Mouse (Mus musculus): ENCODE measurements around the gene Smim17. TPM values are rescaled to one million over a fixed set of nuclear protein-coding genes. Genes with fewer than 3 reads are reported as not detected.

Gene Smim17
- total and polyA plus RNA-seq, 3 experiments: not detected

GRCm38 (mm10) chr7:6369460-6369859, 29.1 kb upstream of the Smim17 start:
- peaks cover 26% of the 10 kb centered on the region for H3K27me3 ChIP-seq (replicated peaks)
- H3K9ac ChIP-seq (ENCODE audit: insufficient read depth, low read depth): no peak overlapping the region
- H3K9me3 ChIP-seq (replicated peaks; ENCODE audit: low read length): no peaks in the 10 kb centered on the region
- no peak overlapping the region for H3K27ac ChIP-seq (ENCODE audit: insufficient read depth, low read depth)
- no peak for DNase-seq (ENCODE audit: extremely low read depth)
- in situ Hi-C loops (cut with MboI; ENCODE audit: low pct_ligation_motif_present, low pct_unique_long_range_greater_than_20kb, low sequenced_read_pairs) (loop anchor here (25.0 kb wide), 2 partner anchors 293 to 543 kb away; no protein-coding TSS in a partner anchor), dilution Hi-C loops (cut with MboI; ENCODE audit: extremely low pct_ligation_motif_present, extremely low pct_unique_long_range_greater_than_20kb, low sequenced_read_pairs) (no loop called here)
- H3K4me3 ChIP-seq (replicated peaks in 1 of 3; ENCODE audit: low read depth in 2 of 3, low read length in 2 of 3, poor library complexity in 1 of 3): no peak overlapping the region
- H3K4me2 ChIP-seq (ENCODE audit: insufficient read depth, low read depth, poor library complexity, severe bottlenecking): no peak overlapping the region
- H3K4me1 ChIP-seq (ENCODE audit: control insufficient read depth in 1 of 2, insufficient read depth in 2 of 2): no peaks in the 10 kb centered on the region
- no peak for TF ChIP-seq ZNF384 (IDR thresholded peaks at IDR 0.05; ENCODE audit: low read depth, low read length)
- TF ChIP-seq USF1 (IDR thresholded peaks at IDR 0.05; ENCODE audit: low read depth, low read length): no peak
- TF ChIP-seq MAX (IDR thresholded peaks at IDR 0.05; ENCODE audit: low read length): no peak
- TF ChIP-seq ELF1 (IDR thresholded peaks at IDR 0.05; ENCODE audit: low read depth, low read length): no peak
- no peak for TF ChIP-seq KAT2A (IDR thresholded peaks at IDR 0.05; ENCODE audit: insufficient replicate concordance, low read length)
- TF ChIP-seq BHLHE40 (IDR thresholded peaks at IDR 0.05; ENCODE audit: low read depth, low read length): no peak
- TF ChIP-seq CTCF (conservative IDR thresholded peaks at IDR 0.05 in 1 of 2, IDR thresholded peaks at IDR 0.05 in 1 of 2; ENCODE audit: low read depth in 2 of 2, low read length in 2 of 2): no peak
- no peak for TF ChIP-seq EP300 (IDR thresholded peaks at IDR 0.05; ENCODE audit: low read length)
- no peak for TF ChIP-seq SMC3 (IDR thresholded peaks at IDR 0.05; ENCODE audit: low read depth, low read length)
- no peak for TF ChIP-seq MAFK (IDR thresholded peaks at IDR 0.05; ENCODE audit: insufficient replicate concordance, low read length)
- no peak for TF ChIP-seq NRF1 (IDR thresholded peaks at IDR 0.05; ENCODE audit: low read depth, low read length)
- TF ChIP-seq MAZ (IDR thresholded peaks at IDR 0.05; ENCODE audit: low read depth, low read length): no peak
- TF ChIP-seq HCFC1 (IDR thresholded peaks at IDR 0.05; ENCODE audit: low read depth, low read length): no peak
- no peak for TF ChIP-seq USF2 (conservative IDR thresholded peaks at IDR 0.05; ENCODE audit: low read depth, low read length)
- TF ChIP-seq E2F4 (IDR thresholded peaks at IDR 0.05; ENCODE audit: insufficient replicate concordance, low read depth, low read length): no peak
- no peak for TF ChIP-seq MEF2A (IDR thresholded peaks at IDR 0.05; ENCODE audit: borderline replicate concordance, low read depth, low read length)
- TF ChIP-seq PAX5 (IDR thresholded peaks at IDR 0.05; ENCODE audit: low read length): no peak
- no peak for TF ChIP-seq IRF4 (IDR thresholded peaks at IDR 0.05; ENCODE audit: low read depth, low read length)
- no peak for TF ChIP-seq ETS1 (conservative IDR thresholded peaks at IDR 0.05; ENCODE audit: low read depth, low read length)
- H3K36me3 ChIP-seq (replicated peaks in 1 of 2; ENCODE audit: control insufficient read depth in 1 of 2, insufficient read depth in 1 of 2, low read length in 1 of 2): no peaks in the 10 kb centered on the region
- H3K79me2 ChIP-seq (replicated peaks; ENCODE audit: control insufficient read depth, extremely low read depth, insufficient read depth, poor library complexity, severe bottlenecking): no peaks in the 10 kb centered on the region

GRCm38 (mm10) chr7:6372993-6373392, 25.5 kb upstream of the Smim17 start:
- Histone ChIP-seq H3K36me3 (replicated peaks in 1 of 2; ENCODE audit: control insufficient read depth in 1 of 2, insufficient read depth in 1 of 2, low read length in 1 of 2) (no peaks in the 10 kb centered on the region), H3K4me2 (ENCODE audit: insufficient read depth, low read depth, poor library complexity, severe bottlenecking) (no peak overlapping the region), H3K4me1 (ENCODE audit: control insufficient read depth in 1 of 2, insufficient read depth in 2 of 2) (no peaks in the 10 kb centered on the region), H3K9ac (ENCODE audit: insufficient read depth, low read depth) (no peak overlapping the region), H3K27me3 (replicated peaks) (peaks cover 42% of the 10 kb centered on the region), H3K79me2 (replicated peaks; ENCODE audit: control insufficient read depth, extremely low read depth, insufficient read depth, poor library complexity, severe bottlenecking) (no peaks in the 10 kb centered on the region), H3K4me3 (replicated peaks in 1 of 3; ENCODE audit: low read depth in 2 of 3, low read length in 2 of 3, poor library complexity in 1 of 3) (no peak overlapping the region), H3K9me3 (replicated peaks; ENCODE audit: low read length) (no peaks in the 10 kb centered on the region), H3K27ac (ENCODE audit: insufficient read depth, low read depth) (no peak overlapping the region)
- no peak for DNase-seq (ENCODE audit: extremely low read depth)
- in situ Hi-C loops (cut with MboI; ENCODE audit: low pct_ligation_motif_present, low pct_unique_long_range_greater_than_20kb, low sequenced_read_pairs): loop anchor here (25.0 kb wide), 2 partner anchors 289 to 539 kb away; no protein-coding TSS in a partner anchor
- TF ChIP-seq USF2 (conservative IDR thresholded peaks at IDR 0.05; ENCODE audit: low read depth, low read length) (no peak), GABPA (IDR thresholded peaks at IDR 0.05; ENCODE audit: insufficient replicate concordance, low read depth, low read length) (no peak), SIN3A (IDR thresholded peaks at IDR 0.05; ENCODE audit: low read length) (no peak), MXI1 (IDR thresholded peaks at IDR 0.05; ENCODE audit: low read depth, low read length) (no peak), SMC3 (IDR thresholded peaks at IDR 0.05; ENCODE audit: low read depth, low read length) (no peak), ZMIZ1 (IDR thresholded peaks at IDR 0.05; ENCODE audit: low read depth, low read length) (no peak), JUND (conservative IDR thresholded peaks at IDR 0.05; ENCODE audit: low read depth, low read length) (no peak), MAZ (IDR thresholded peaks at IDR 0.05; ENCODE audit: low read depth, low read length) (no peak), CTCF (conservative IDR thresholded peaks at IDR 0.05 in 1 of 2, IDR thresholded peaks at IDR 0.05 in 1 of 2; ENCODE audit: low read depth in 2 of 2, low read length in 2 of 2) (no peak), MYC (IDR thresholded peaks at IDR 0.05; ENCODE audit: low read depth, low read length) (no peak), KAT2A (IDR thresholded peaks at IDR 0.05; ENCODE audit: insufficient replicate concordance, low read length) (no peak), MAX (IDR thresholded peaks at IDR 0.05; ENCODE audit: low read length) (no peak), POLR2AphosphoS2 (IDR thresholded peaks at IDR 0.05; ENCODE audit: low read depth, low read length) (no peak), TBP (conservative IDR thresholded peaks at IDR 0.05; ENCODE audit: low read depth, low read length) (no peak)
- dilution Hi-C loops (cut with MboI; ENCODE audit: extremely low pct_ligation_motif_present, extremely low pct_unique_long_range_greater_than_20kb, low sequenced_read_pairs): no loop called here

All from CH12.LX (cell line).